In the genomic region with DNA sequence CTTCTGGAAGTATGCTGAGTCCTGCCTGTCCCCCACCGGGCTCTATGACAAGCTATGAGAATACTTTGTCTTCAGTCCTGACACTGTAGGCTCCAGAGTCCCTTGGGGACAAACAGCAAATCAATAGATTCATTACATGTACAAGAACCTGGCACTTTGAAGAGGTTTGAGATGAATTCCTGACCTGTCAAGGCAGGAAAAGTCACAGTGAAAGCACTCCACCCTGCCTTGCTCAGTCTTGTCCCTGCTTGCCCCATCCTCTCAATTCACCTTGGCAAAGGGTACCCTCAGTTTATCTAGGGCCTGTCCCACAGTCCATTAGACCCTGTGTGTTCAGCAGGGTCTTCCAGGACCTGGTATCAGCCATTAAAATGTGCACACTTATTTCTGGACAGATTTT, we compare ENCODE assay signal across 22 mouse cellular contexts. TPM values are rescaled to one million over a fixed set of nuclear protein-coding genes. Genes with fewer than 3 reads are reported as not detected.
DNase-seq lines count a peak whose midpoint lies in the region; ATAC-seq and TF ChIP-seq lines count a peak whose summit lies in the region.
"Had no signal": no experiment of that assay in that cellular context is flagged by ENCODE, and none has a peak within 500 bp of the region (broad histone marks: within the 10 kb centered on the region; RNA-seq: fewer than 3 reads in every experiment).

No protein-coding gene starts in this region.

- H3K9ac ChIP-seq in embryonic facial prominence, embryonic 13.5 days, result no peak overlapping the region
- no peak overlapping the region for H3K9ac ChIP-seq in embryonic facial prominence, embryonic 14.5 days (ENCODE audit: low read depth, low read length)
- no peak overlapping the region for H3K9ac ChIP-seq in midbrain, embryonic 15.5 days
- no peak overlapping the region for H3K9ac ChIP-seq in stomach, postnatal 0 days (ENCODE audit: low read length)

- TF ChIP-seq EP300 in stomach, postnatal 0 days (optimal IDR thresholded peaks at IDR 0.05), result no peak

- WGBS in embryonic facial prominence, embryonic 13.5 days, result 19% methylated on average over 1 of the region's 1 CpGs
- 71% methylated on average over 1 of the region's 1 CpGs for WGBS in embryonic facial prominence, embryonic 10.5 days
- 37% methylated on average over 1 of the region's 1 CpGs for WGBS in embryonic facial prominence, embryonic 14.5 days
- 89% methylated on average over 1 of the region's 1 CpGs for WGBS in midbrain, embryonic 15.5 days
- WGBS in stomach, postnatal 0 days, result 60% methylated on average over 1 of the region's 1 CpGs

- peak overlapping the region; percentile 33; the same call in 1 of the 2 replicates for H3K27ac ChIP-seq in embryonic facial prominence, embryonic 13.5 days
- H3K27ac ChIP-seq in embryonic facial prominence, embryonic 10.5 days (replicated peaks), result no peak overlapping the region
- H3K27ac ChIP-seq in embryonic facial prominence, embryonic 14.5 days (replicated peaks; ENCODE audit: low read depth, low read length), result no peak overlapping the region
- no peak overlapping the region for H3K27ac ChIP-seq in midbrain, embryonic 15.5 days
- H3K27ac ChIP-seq in stomach, postnatal 0 days (replicated peaks), result no peak overlapping the region

- ATAC-seq in embryonic facial prominence, embryonic 13.5 days (ENCODE audit: insufficient number of reproducible peaks, insufficient read depth, low FRiP score, low TSS enrichment, low read depth), result no peak
- no peak for ATAC-seq in embryonic facial prominence, embryonic 14.5 days (ENCODE audit: low read depth)
- no peak for ATAC-seq in midbrain, embryonic 15.5 days (replicated peaks)
- no peak for ATAC-seq in stomach, postnatal 0 days (ENCODE audit: low FRiP score, low TSS enrichment)
- ATAC-seq: activated CD4-positive, CD25-positive, alpha-beta regulatory T cell, adult 4 months; CD4-positive, CD25-positive, alpha-beta regulatory T cell, adult 4 months; Patski had no signal

- DNase-seq in embryonic facial prominence, embryonic 10.5 days (ENCODE audit: low spot score), result no peak
- DNase-seq in embryonic facial prominence, embryonic 14.5 days (ENCODE audit: low spot score), result peak; percentile 42
- DNase-seq in fat pad, adult 2 months (ENCODE audit: extremely low read depth, low read depth, low spot score), result peak; percentile 72
- DNase-seq in gonadal fat pad, adult 2 months (ENCODE audit: low read depth), result peak; percentile 61
- no peak for DNase-seq in stomach, postnatal 0 days (ENCODE audit: low spot score)
- no peak for DNase-seq in right cerebral cortex, postnatal 4 days
- DNase-seq: adrenal gland, adult 2 months; adrenal gland, adult 8-10 months; adrenal gland, postnatal 10 days; adrenal gland, postnatal 14 days; adrenal gland, postnatal 25 days; adrenal gland, postnatal 36 days; B cell, adult 2 months; cerebellum, adult 11 months; cerebellum, adult 11-12 months had no signal

- no peaks in the 10 kb centered on the region for H3K36me3 ChIP-seq in embryonic facial prominence, embryonic 13.5 days
- H3K36me3 ChIP-seq in embryonic facial prominence, embryonic 10.5 days (replicated peaks), result no peaks in the 10 kb centered on the region
- H3K36me3 ChIP-seq in embryonic facial prominence, embryonic 14.5 days (ENCODE audit: control insufficient read depth, insufficient read depth, low read length), result no peaks in the 10 kb centered on the region
- H3K36me3 ChIP-seq in midbrain, embryonic 15.5 days (replicated peaks), result no peaks in the 10 kb centered on the region
- H3K36me3 ChIP-seq in stomach, postnatal 0 days (ENCODE audit: control insufficient read depth, insufficient read depth, low read length), result no peaks in the 10 kb centered on the region
- H3K36me3 ChIP-seq: G1E had no signal

- no peak for TF ChIP-seq CTCF in stomach, postnatal 0 days (IDR thresholded peaks at IDR 0.05; ENCODE audit: low read depth)

- H3K4me3 ChIP-seq in embryonic facial prominence, embryonic 13.5 days, result no peak overlapping the region
- no peak overlapping the region for H3K4me3 ChIP-seq in embryonic facial prominence, embryonic 10.5 days
- no peak overlapping the region for H3K4me3 ChIP-seq in embryonic facial prominence, embryonic 14.5 days (ENCODE audit: low read depth, low read length)
- H3K4me3 ChIP-seq in midbrain, embryonic 15.5 days, result no peak overlapping the region
- no peak overlapping the region for H3K4me3 ChIP-seq in stomach, postnatal 0 days (ENCODE audit: low read depth, low read length)

- no peak overlapping the region for H3K4me2 ChIP-seq in embryonic facial prominence, embryonic 13.5 days
- H3K4me2 ChIP-seq in embryonic facial prominence, embryonic 14.5 days (ENCODE audit: low read depth, low read length), result no peak overlapping the region
- H3K4me2 ChIP-seq in midbrain, embryonic 15.5 days, result no peak overlapping the region
- H3K4me2 ChIP-seq in stomach, postnatal 0 days (replicated peaks; ENCODE audit: low read depth), result no peak overlapping the region

- peaks cover 24% of the 10 kb centered on the region for H3K4me1 ChIP-seq in embryonic facial prominence, embryonic 13.5 days
- H3K4me1 ChIP-seq in embryonic facial prominence, embryonic 10.5 days, result peaks cover 19% of the 10 kb centered on the region
- H3K4me1 ChIP-seq in embryonic facial prominence, embryonic 14.5 days (ENCODE audit: control insufficient read depth, insufficient read depth, low read length), result peaks cover 12% of the 10 kb centered on the region; the same call in 1 of the 2 replicates
- H3K4me1 ChIP-seq in midbrain, embryonic 15.5 days, result peaks cover 11% of the 10 kb centered on the region; the same call in 1 of the 2 replicates
- no peaks in the 10 kb centered on the region for H3K4me1 ChIP-seq in stomach, postnatal 0 days (replicated peaks; ENCODE audit: control insufficient read depth, insufficient read depth)

- no peaks in the 10 kb centered on the region for H3K27me3 ChIP-seq in embryonic facial prominence, embryonic 13.5 days
- no peaks in the 10 kb centered on the region; the same call in 1 of the 2 replicates for H3K27me3 ChIP-seq in embryonic facial prominence, embryonic 10.5 days (replicated peaks; ENCODE audit: low read depth, poor library complexity, severe bottlenecking)
- H3K27me3 ChIP-seq in embryonic facial prominence, embryonic 14.5 days (replicated peaks; ENCODE audit: control insufficient read depth, insufficient read depth, low read length), result no peaks in the 10 kb centered on the region
- H3K27me3 ChIP-seq in midbrain, embryonic 15.5 days (replicated peaks), result no peaks in the 10 kb centered on the region
- no peaks in the 10 kb centered on the region for H3K27me3 ChIP-seq in stomach, postnatal 0 days (ENCODE audit: control insufficient read depth, insufficient read depth, low read length)
- H3K27me3 ChIP-seq: CH12.LX, Patski had no signal

- H3K9me3 ChIP-seq in embryonic facial prominence, embryonic 13.5 days, result no peaks in the 10 kb centered on the region
- no peaks in the 10 kb centered on the region for H3K9me3 ChIP-seq in embryonic facial prominence, embryonic 10.5 days
- no peaks in the 10 kb centered on the region for H3K9me3 ChIP-seq in embryonic facial prominence, embryonic 14.5 days (ENCODE audit: control insufficient read depth, low read length)
- no peaks in the 10 kb centered on the region for H3K9me3 ChIP-seq in midbrain, embryonic 15.5 days
- H3K9me3 ChIP-seq in stomach, postnatal 0 days (ENCODE audit: control insufficient read depth, low read length), result no peaks in the 10 kb centered on the region

RNA-seq across cellular contexts. Expression of gene Cdh13, which starts 11.0 kb away (rescaled TPM):
- 16.8 and 25.9 TPM in 2 replicates for polyA plus RNA-seq in embryonic facial prominence, embryonic 13.5 days (2015; fragmentation: Nextera tagmentation; extraction: Ambion mirVana)
- polyA plus RNA-seq in embryonic facial prominence, embryonic 10.5 days (2016; fragmentation: Nextera tagmentation; extraction: Ambion mirVana), result 2.2 and 2.4 TPM in 2 replicates
- polyA plus RNA-seq in embryonic facial prominence, embryonic 14.5 days (2014; fragmentation: Nextera tagmentation; extraction: Ambion mirVana), result 24.3 and 24.4 TPM in 2 replicates
- polyA plus RNA-seq in gonadal fat pad, adult 2 months (2012; rRNA removed), result 25.1 and 26.9 TPM in 2 replicates
- 110 TPM in 2 replicates for polyA plus RNA-seq in midbrain, embryonic 15.5 days (2015; fragmentation: Nextera tagmentation; extraction: Ambion mirVana)
- polyA plus RNA-seq in stomach, postnatal 0 days (2015; fragmentation: Nextera tagmentation; extraction: Ambion mirVana), result 18.5 and 21.3 TPM in 2 replicates
- polyA plus RNA-seq: G1E had no signal

Comparison
In these comparisons a context has a peak if more than half of its experiments do, and no peak if none do; other contexts are left out.
1. DNase-seq: peak in embryonic facial prominence, embryonic 14.5 days (single experiment), fat pad, adult 2 months (single experiment) and gonadal fat pad, adult 2 months (single experiment); none in embryonic facial prominence, embryonic 10.5 days (single experiment), stomach, postnatal 0 days (single experiment) and right cerebral cortex, postnatal 4 days (single experiment).